Mouse (Mus musculus) forebrain, embryonic 11.5 days (tissue): ENCODE data around the gene Rsad2. TPM values are rescaled to one million over a fixed set of nuclear protein-coding genes. Genes with fewer than 3 reads are reported as not detected.

Experiments used
- ATAC-seq: fragments of 200-750 bp; cut with Nextera tagmentation; replicated peaks from 2 replicates; pipeline ENCODE4 v1.8.0; 2017; ENCODE audit warnings: moderate TSS enrichment; ENCODE audit not compliant: low FRiP score
- DNase-seq: peaks from one replicate; pipeline ENCODE4 v3.0.0-alpha.2; 2017; ENCODE audit warnings: low spot score
- H3K27ac ChIP-seq: fragments of 300-500 bp; sonication (generic); 2 replicates; pipeline ENCODE4 v1.5.1; 2014; ENCODE audit warnings: low read depth, low read length
- H3K27me3 ChIP-seq: fragments of 300-500 bp; sonication (generic); 2 replicates; pipeline ENCODE4 v1.6.1; 2014; ENCODE audit warnings: mild to moderate bottlenecking, low read length, mixed read lengths; ENCODE audit not compliant: control insufficient read depth, insufficient read depth
- H3K36me3 ChIP-seq: fragments of 300-500 bp; sonication (generic); 2 replicates; pipeline ENCODE4 v1.6.1; 2014; ENCODE audit warnings: mild to moderate bottlenecking, low read length, moderate library complexity, mixed read lengths; ENCODE audit not compliant: control insufficient read depth, insufficient read depth
- H3K4me1 ChIP-seq: fragments of 300-500 bp; sonication (generic); replicated peaks from 2 replicates; pipeline ENCODE4 v1.6.1; 2014; ENCODE audit warnings: low read length, mixed read lengths; ENCODE audit not compliant: control insufficient read depth, insufficient read depth
- H3K4me2 ChIP-seq: fragments of 300-500 bp; sonication (generic); 2 replicates; pipeline ENCODE4 v1.6.1; 2014; ENCODE audit warnings: low read depth, mild to moderate bottlenecking, low read length, moderate library complexity, mixed read lengths; ENCODE audit not compliant: severe bottlenecking
- H3K4me3 ChIP-seq: fragments of 300-500 bp; sonication (generic); 2 replicates; pipeline ENCODE4 v1.5.1; 2014; ENCODE audit warnings: low read depth, low read length
- H3K9ac ChIP-seq: fragments of 300-500 bp; sonication (generic); 2 replicates; pipeline ENCODE4 v1.6.1; 2014; ENCODE audit warnings: low read length
- H3K9me3 ChIP-seq: fragments of 300-500 bp; sonication (generic); 2 replicates; pipeline ENCODE4 v1.6.1; 2016; ENCODE audit warnings: low read length, mixed read lengths; ENCODE audit not compliant: control insufficient read depth
- WGBS: fragments of 180-500 bp; shearing (Covaris S2); extraction: QIAGEN DNeasy Blood & Tissue Kit; methylation state at CpG from one replicate; pipeline ENCODE4 v1.1.7; 2014; 5-methylcytosine and 5-hydroxymethylcytosine counted together
- microRNA-seq: library from miRNA; unstranded; fragments of <30 nt; microRNA quantifications from one replicate; pipeline ENCODE4, GENCODE M21; 2016; ENCODE audit not compliant: insufficient number of aligned reads
- polyA plus RNA-seq: library from polyadenylated mRNA; unstranded; fragments of >200 nt; fragmentation: Nextera tagmentation; extraction: Ambion mirVana; gene quantifications from 2 replicates; pipeline ENCODE4 v1.2.1, GENCODE M21; 2014

The Rsad2 gene
- polyA plus RNA-seq, 1 experiment from 2014 or later, result 0.11 TPM

DNA sequence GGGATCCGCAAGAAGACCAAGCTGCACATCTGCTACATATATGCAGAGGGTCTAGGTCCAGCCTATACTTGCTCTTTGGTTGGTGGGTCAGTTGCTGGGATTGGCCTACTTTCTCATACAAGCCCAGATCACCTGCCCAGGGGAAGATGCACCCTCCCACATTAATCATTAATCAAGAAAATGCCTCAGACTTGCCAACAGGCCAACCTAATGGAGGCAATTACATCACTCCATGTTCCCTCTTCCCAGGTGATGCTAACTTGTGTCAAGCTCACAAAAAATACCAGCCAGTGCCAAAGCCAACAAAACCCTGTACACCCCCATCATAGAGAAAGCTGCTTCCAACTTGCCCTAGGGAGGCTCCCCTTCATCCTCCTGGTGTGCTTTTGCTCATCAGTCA is 55.5 kb downstream of the Rsad2 start:
- WGBS, result 96% methylated on average over 1 of the region's 1 CpGs
- ATAC-seq, result no peak

GRCm38 (mm10) chr12:26399391-26399790 is 56.9 kb downstream of the Rsad2 start:
- ATAC-seq, result no peak
- no peak overlapping the region for H3K4me3 ChIP-seq
- no peaks in the 10 kb centered on the region for H3K9me3 ChIP-seq
- no peaks in the 10 kb centered on the region; the same call in 1 of the 2 replicates for H3K4me1 ChIP-seq
- DNase-seq, result no peak
- no peak overlapping the region for H3K4me2 ChIP-seq
- H3K27ac ChIP-seq, result no peak overlapping the region
- no peaks in the 10 kb centered on the region; the same call in 1 of the 2 replicates for H3K36me3 ChIP-seq
- H3K27me3 ChIP-seq, result no peaks in the 10 kb centered on the region
- 88% methylated on average over 6 of the region's 6 CpGs for WGBS
- no peak overlapping the region for H3K9ac ChIP-seq

More for the DNA sequence above, 55.5 kb downstream of the Rsad2 start:
- Histone ChIP-seq H3K4me1 (no peaks in the 10 kb centered on the region), H3K27me3 (no peaks in the 10 kb centered on the region), H3K4me3 (no peak overlapping the region), H3K9ac (no peak overlapping the region), H3K4me2 (no peak overlapping the region), H3K27ac (no peak overlapping the region), H3K9me3 (no peaks in the 10 kb centered on the region), H3K36me3 (no peaks in the 10 kb centered on the region; the same call in 1 of the 2 replicates)
- DNase-seq, result no peak

DNA sequence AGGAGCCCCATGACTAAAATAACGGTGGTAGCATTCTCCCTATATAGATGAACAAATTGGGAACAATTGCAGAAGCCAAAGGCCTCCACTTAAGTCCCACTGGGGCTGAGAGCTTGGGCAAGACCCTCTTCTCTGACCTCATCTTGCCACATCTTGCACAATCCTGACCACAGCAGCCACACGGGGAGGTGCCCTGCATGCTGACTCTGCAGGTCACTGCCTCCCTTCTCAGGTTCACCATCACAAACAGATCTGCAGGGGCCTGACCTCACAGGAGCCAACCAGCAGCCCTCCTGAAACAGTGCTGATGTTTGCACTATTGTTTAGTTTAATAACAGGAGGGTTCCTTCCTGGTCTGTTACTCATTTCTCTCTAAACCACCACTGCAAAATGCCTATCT is 57.7 kb downstream of the Rsad2 start:
- no peaks in the 10 kb centered on the region for H3K9me3 ChIP-seq
- no peaks in the 10 kb centered on the region for H3K27me3 ChIP-seq
- no peaks in the 10 kb centered on the region; the same call in 1 of the 2 replicates for H3K36me3 ChIP-seq
- no peak overlapping the region for H3K27ac ChIP-seq
- no peak overlapping the region for H3K4me2 ChIP-seq
- H3K4me3 ChIP-seq, result no peak overlapping the region
- ATAC-seq (no peak), DNase-seq (no peak)
- H3K9ac ChIP-seq, result no peak overlapping the region
- no peaks in the 10 kb centered on the region; the same call in 1 of the 2 replicates for H3K4me1 ChIP-seq
- WGBS, result 70% methylated on average over 2 of the region's 2 CpGs

GRCm38 (mm10) chr12:26394485-26395470 is 61.5 kb downstream of the Rsad2 start:
- no peak overlapping the region for H3K4me3 ChIP-seq

GRCm38 (mm10) chr12:26393291-26393690 is 63.0 kb downstream of the Rsad2 start:
- Histone ChIP-seq H3K4me2 (no peak overlapping the region), H3K27ac (no peak overlapping the region), H3K9ac (no peak overlapping the region), H3K4me1 (no peaks in the 10 kb centered on the region; the same call in 1 of the 2 replicates), H3K4me3 (no peak overlapping the region), H3K27me3 (no peaks in the 10 kb centered on the region), H3K9me3 (no peaks in the 10 kb centered on the region), H3K36me3 (no peaks in the 10 kb centered on the region)
- DNase-seq, result no peak
- no peak for ATAC-seq
- WGBS, result 89% methylated on average over 5 of the region's 5 CpGs

More at GRCm38 (mm10) chr12:26394485-26395470, 61.5 kb downstream of the Rsad2 start:
- ATAC-seq (peak; percentile 74), DNase-seq (peak; percentile 53)
- H3K9ac ChIP-seq, result no peak overlapping the region
- H3K9me3 ChIP-seq, result no peaks in the 10 kb centered on the region
- H3K27ac ChIP-seq, result peak overlapping the region; percentile 42; the same call in 1 of the 2 replicates
- no peaks in the 10 kb centered on the region for H3K27me3 ChIP-seq
- no peaks in the 10 kb centered on the region; the same call in 1 of the 2 replicates for H3K4me1 ChIP-seq
- no peaks in the 10 kb centered on the region for H3K36me3 ChIP-seq
- 0 out of 2 replicates have a peak overlapping the region, but pooled peaks have one; percentile 12 for H3K4me2 ChIP-seq
- 52% methylated on average over 13 of the region's 13 CpGs for WGBS

Small RNA genes lying within 50 kb of the gene (microRNA-seq; reads per million reads assigned to microRNA genes)
- 46.3 reads per million, percentile 26 among the genes with 10 or more reads in this experiment for gene Mir6538

Other genes with a start within 250 kb of the Rsad2 start
- gene Rnf144a, start 41.2 kb downstream of the Rsad2 start, polyA plus RNA-seq, result 36.8 and 39.3 TPM in 2 replicates
- gene Cmpk2, start 12.8 kb upstream of the Rsad2 start, polyA plus RNA-seq, result 7.4 TPM in 2 replicates